Mouse (Mus musculus) cerebellum, adult 2 months (tissue): Measurements from ENCODE around the gene Epha2.

Experiments
- CTCF ChIP-seq: fragments of 200-500 bp; IDR thresholded peaks from 2 replicates; pipeline ENCODE4 v1.5.1; 2011; ENCODE audit warnings: low read depth, mild to moderate bottlenecking, control low read depth, low read length, moderate library complexity, borderline replicate concordance; ENCODE audit not compliant: insufficient read depth
- POLR2A ChIP-seq: fragments of 200-500 bp; IDR thresholded peaks from 2 replicates; pipeline ENCODE4 v1.6.1; 2011; ENCODE audit warnings: low read length, control low read depth, borderline replicate concordance; ENCODE audit not compliant: insufficient read depth

GRCm38 (mm10) chr4:141281578-141281977 lies 19.5 kb upstream of the Epha2 start:
- no peak for TF ChIP-seq POLR2A
- TF ChIP-seq CTCF: no peak
